Mouse (Mus musculus): Measurements from ENCODE around the gene Srgap3. TPM values are rescaled to one million over a fixed set of nuclear protein-coding genes. Genes with fewer than 3 reads are reported as not detected.

Srgap3 gene
- total RNA-seq, 1 experiment from 2014 or later = 25.1 TPM

- no peak for DNase-seq
These were observed 3.4 kb upstream of the Srgap3 start for GRCm38 (mm10) chr6:112950205-112951110.

GRCm38 (mm10) chr6:112949220-112949619 lies 2.2 kb upstream of the Srgap3 start:
- no peak for DNase-seq

- no peak for DNase-seq
These were observed 1.4 kb upstream of the Srgap3 start for GRCm38 (mm10) chr6:112948416-112948815.

GRCm38 (mm10) chr6:112946021-112946811 lies 850 bp downstream of the Srgap3 start:
- DNase-seq = no peak

- no peak for DNase-seq
These were observed 1.8 kb downstream of the Srgap3 start for GRCm38 (mm10) chr6:112945181-112945751.

- no peak for DNase-seq
These were observed 3.3 kb downstream of the Srgap3 start for GRCm38 (mm10) chr6:112943596-112944245.

- DNase-seq = no peak
These were observed 7.8 kb downstream of the Srgap3 start for GRCm38 (mm10) chr6:112939281-112939680.

GRCm38 (mm10) chr6:112937791-112938190 lies 9.3 kb downstream of the Srgap3 start:
- DNase-seq = no peak

- DNase-seq = no peak
These were observed 12.6 kb downstream of the Srgap3 start for GRCm38 (mm10) chr6:112934501-112934900.

- DNase-seq = no peak
These were observed 14.5 kb downstream of the Srgap3 start for GRCm38 (mm10) chr6:112932611-112933010.

- no peak for DNase-seq
These were observed 17.0 kb downstream of the Srgap3 start for GRCm38 (mm10) chr6:112930011-112930451.

GRCm38 (mm10) chr6:112929291-112929984 lies 17.6 kb downstream of the Srgap3 start:
- no peak for DNase-seq

- peak; percentile 54 for DNase-seq
These were observed 18.2 kb downstream of the Srgap3 start for GRCm38 (mm10) chr6:112928841-112929240.

- DNase-seq = no peak
These were observed 19.7 kb downstream of the Srgap3 start for GRCm38 (mm10) chr6:112927341-112927740.

- no peak for DNase-seq
These were observed 21.1 kb downstream of the Srgap3 start for GRCm38 (mm10) chr6:112926011-112926410.

GRCm38 (mm10) chr6:112925234-112925975 lies 21.7 kb downstream of the Srgap3 start:
- DNase-seq = peak; percentile 63

GRCm38 (mm10) chr6:112924606-112925141 lies 22.4 kb downstream of the Srgap3 start:
- peak; percentile 13 for DNase-seq

- DNase-seq = no peak
These were observed 26.4 kb downstream of the Srgap3 start for GRCm38 (mm10) chr6:112920619-112921195.

- no peak for DNase-seq
These were observed 29.3 kb downstream of the Srgap3 start for GRCm38 (mm10) chr6:112917717-112918116.

GRCm38 (mm10) chr6:112916243-112916642 lies 30.8 kb downstream of the Srgap3 start:
- DNase-seq = no peak

Data from adrenal gland, postnatal 25 days (tissue).